Mouse (Mus musculus) erythroblast, embryonic 14.5 days (primary cell): ENCODE data around the gene Eva1c. TPM values are rescaled to one million over a fixed set of nuclear protein-coding genes. Genes with fewer than 3 reads are reported as not detected.
"Not testable (repeated sequence)": the region's sequence is repeated elsewhere in the genome, so short reads cannot be mapped to it uniquely, and the experiment has no call there.

Experiments used
- H3K27me3 ChIP-seq: 2 replicates; pipeline ENCODE4 v1.6.1; 2012; ENCODE audit warnings: inconsistent platforms; ENCODE audit not compliant: control insufficient read depth
- H3K36me3 ChIP-seq: 2 replicates; pipeline ENCODE4 v1.6.1; 2012; ENCODE audit warnings: mild to moderate bottlenecking, inconsistent platforms; ENCODE audit not compliant: control insufficient read depth
- H3K4me1 ChIP-seq: 2 replicates; pipeline ENCODE4 v1.6.1; 2012; ENCODE audit warnings: inconsistent platforms; ENCODE audit not compliant: control insufficient read depth
- H3K4me3 ChIP-seq: replicated peaks from 2 replicates; pipeline ENCODE3; 2012; ENCODE audit warnings: moderate library complexity, mild to moderate bottlenecking, inconsistent platforms
- H3K9me3 ChIP-seq: 2 replicates; pipeline ENCODE4 v1.6.1; 2012; ENCODE audit warnings: low read length, inconsistent platforms, mixed read lengths; ENCODE audit not compliant: control insufficient read depth
- GATA1 ChIP-seq: IDR thresholded peaks from 2 replicates; pipeline ENCODE4 v1.6.1; 2012; ENCODE audit warnings: low read length, inconsistent platforms, mixed read lengths
- TAL1 ChIP-seq: IDR thresholded peaks from 3 replicates; pipeline ENCODE4 v1.6.1; 2012; ENCODE audit warnings: low read length, inconsistent platforms, mixed read lengths
- polyA plus RNA-seq: library from polyadenylated mRNA; stranded (reverse); fragments of >175 nt; gene quantifications from 2 replicates; pipeline ENCODE4 v1.2.3, GENCODE M21; 2012

Eva1c gene
- polyA plus RNA-seq, 1 experiment, result 0.55 TPM

- Histone ChIP-seq H3K27me3 (peaks cover 57% of the 10 kb centered on the region), H3K9me3 (no peaks in the 10 kb centered on the region)
- TF ChIP-seq GATA1 (no peak), TAL1 (no peak)
These were observed 5.3 kb upstream of the Eva1c start for GRCm38 (mm10) chr16:90821046-90821697.

GRCm38 (mm10) chr16:90822284-90822935 is 4.1 kb upstream of the Eva1c start:
- peak overlapping the region; percentile 36 for H3K4me3 ChIP-seq
- no peaks in the 10 kb centered on the region for H3K36me3 ChIP-seq
- TF ChIP-seq TAL1 (peak; percentile 78), GATA1 (0 out of 2 replicates have a peak, but pooled peaks have one; percentile 30)
- H3K4me1 ChIP-seq, result peaks cover 65% of the 10 kb centered on the region
- peaks cover 50% of the 10 kb centered on the region for H3K27me3 ChIP-seq
- no peaks in the 10 kb centered on the region for H3K9me3 ChIP-seq

More at GRCm38 (mm10) chr16:90821046-90821697, 5.3 kb upstream of the Eva1c start:
- H3K4me1 ChIP-seq, result peaks cover 62% of the 10 kb centered on the region
- H3K36me3 ChIP-seq, result no peaks in the 10 kb centered on the region
- H3K4me3 ChIP-seq, result no peak overlapping the region

GRCm38 (mm10) chr16:90822981-90823380 is 3.5 kb upstream of the Eva1c start:
- peaks cover 70% of the 10 kb centered on the region for H3K4me1 ChIP-seq
- no peaks in the 10 kb centered on the region for H3K36me3 ChIP-seq
- H3K4me3 ChIP-seq, result peak overlapping the region; percentile 36
- no peaks in the 10 kb centered on the region for H3K9me3 ChIP-seq
- H3K27me3 ChIP-seq, result peaks cover 46% of the 10 kb centered on the region
- no peak for TF ChIP-seq GATA1
- TF ChIP-seq TAL1, result no peak

GRCm38 (mm10) chr16:90823986-90824385 is 2.5 kb upstream of the Eva1c start:
- H3K4me1 ChIP-seq, result peaks cover 79% of the 10 kb centered on the region
- H3K36me3 ChIP-seq, H3K9me3 ChIP-seq, H3K4me3 ChIP-seq: not testable (repeated sequence)
- H3K27me3 ChIP-seq, result peaks cover 49% of the 10 kb centered on the region

GRCm38 (mm10) chr16:90826041-90826440 is 478 bp upstream of the Eva1c start:
- Histone ChIP-seq H3K27me3 (peaks cover 57% of the 10 kb centered on the region), H3K36me3 (no peaks in the 10 kb centered on the region; the same call in 1 of the 2 replicates), H3K4me1 (peaks cover 81% of the 10 kb centered on the region), H3K4me3 (no peak overlapping the region), H3K9me3 (peaks cover 8% of the 10 kb centered on the region)
- no peak for TF ChIP-seq GATA1
- TF ChIP-seq TAL1, result no peak

GRCm38 (mm10) chr16:90827498-90827897 is 979 bp downstream of the Eva1c start:
- Histone ChIP-seq H3K36me3 (no peaks in the 10 kb centered on the region; the same call in 1 of the 2 replicates), H3K4me3 (no peak overlapping the region), H3K27me3 (peaks cover 65% of the 10 kb centered on the region), H3K9me3 (peaks cover 12% of the 10 kb centered on the region), H3K4me1 (peaks cover 71% of the 10 kb centered on the region)
- no peak for TF ChIP-seq GATA1
- TF ChIP-seq TAL1, result no peak

- peaks cover 12% of the 10 kb centered on the region for H3K9me3 ChIP-seq
- peaks cover 58% of the 10 kb centered on the region for H3K4me1 ChIP-seq
- H3K4me3 ChIP-seq, result no peak overlapping the region
- TF ChIP-seq TAL1 (no peak), GATA1 (peak; percentile 30)
- H3K27me3 ChIP-seq, result peaks cover 75% of the 10 kb centered on the region
- no peaks in the 10 kb centered on the region; the same call in 1 of the 2 replicates for H3K36me3 ChIP-seq
These were observed 2.6 kb downstream of the Eva1c start for GRCm38 (mm10) chr16:90829136-90829535.

GRCm38 (mm10) chr16:90829894-90830685 is 3.6 kb downstream of the Eva1c start:
- Histone ChIP-seq H3K4me3 (peak overlapping the region; percentile 66), H3K9me3 (peaks cover 12% of the 10 kb centered on the region), H3K4me1 (peaks cover 49% of the 10 kb centered on the region), H3K27me3 (peaks cover 76% of the 10 kb centered on the region), H3K36me3 (no peaks in the 10 kb centered on the region; the same call in 1 of the 2 replicates)
- TF ChIP-seq GATA1 (no peak), TAL1 (no peak)
